Mouse (Mus musculus) neural tube, embryonic 11.5 days (tissue): ENCODE measurements around the gene Gm3646. TPM values are rescaled to one million over a fixed set of nuclear protein-coding genes. Genes with fewer than 3 reads are reported as not detected.
A peak's percentile ranks its signal among the peaks of the same experiment; 100 is the strongest.

ENCODE experiments used
- ATAC-seq: fragments of 200-750 bp; cut with Nextera tagmentation; 2 replicates; pipeline ENCODE4 v1.8.0; 2017; ENCODE audit warnings: moderate number of reproducible peaks, mild to moderate bottlenecking, moderate TSS enrichment, moderate library complexity; ENCODE audit not compliant: insufficient read depth, low FRiP score, low TSS enrichment
- DNase-seq: peaks from one replicate; pipeline ENCODE4 v3.0.0-alpha.2; 2015; ENCODE audit warnings: low spot score
- H3K27ac ChIP-seq: fragments of 300-500 bp; sonication (generic); 2 replicates; pipeline ENCODE4 v1.5.1; 2014; ENCODE audit warnings: low read depth, mild to moderate bottlenecking, low read length
- H3K27me3 ChIP-seq: fragments of 300-500 bp; sonication (generic); 2 replicates; pipeline ENCODE4 v1.6.1; 2014; ENCODE audit warnings: mild to moderate bottlenecking, low read length, mixed read lengths; ENCODE audit not compliant: control insufficient read depth, insufficient read depth
- H3K36me3 ChIP-seq: fragments of 300-500 bp; sonication (generic); 2 replicates; pipeline ENCODE4 v1.6.1; 2014; ENCODE audit warnings: mild to moderate bottlenecking, low read length, moderate library complexity, mixed read lengths; ENCODE audit not compliant: control insufficient read depth, insufficient read depth
- H3K4me1 ChIP-seq: fragments of 300-500 bp; sonication (generic); 2 replicates; pipeline ENCODE4 v1.6.1; 2014; ENCODE audit warnings: low read length, mixed read lengths; ENCODE audit not compliant: control insufficient read depth, insufficient read depth
- H3K4me2 ChIP-seq: fragments of 300-500 bp; sonication (generic); 2 replicates; pipeline ENCODE4 v1.6.1; 2014; ENCODE audit warnings: low read depth, mild to moderate bottlenecking, moderate library complexity
- H3K4me3 ChIP-seq: fragments of 300-500 bp; sonication (generic); 2 replicates; pipeline ENCODE4 v1.5.1; 2014; ENCODE audit warnings: low read depth, low read length
- H3K9ac ChIP-seq: fragments of 300-500 bp; sonication (generic); 2 replicates; pipeline ENCODE4 v1.6.1; 2014; ENCODE audit warnings: mild to moderate bottlenecking, low read length
- H3K9me3 ChIP-seq: fragments of 300-500 bp; sonication (generic); 2 replicates; pipeline ENCODE4 v1.6.1; 2016; ENCODE audit warnings: low read length; ENCODE audit not compliant: control insufficient read depth
- WGBS: fragments of 180-500 bp; shearing (Covaris S2); extraction: QIAGEN DNeasy Blood & Tissue Kit; methylation state at CpG from one replicate; pipeline ENCODE4 v1.1.7; 2014; 5-methylcytosine and 5-hydroxymethylcytosine counted together
- polyA plus RNA-seq: library from polyadenylated mRNA; unstranded; fragments of >200 nt; fragmentation: Nextera tagmentation; extraction: Ambion mirVana; gene quantifications from 2 replicates; pipeline ENCODE4 v1.2.1, GENCODE M21; 2014

Gm3646 gene
- polyA plus RNA-seq, 1 experiment from 2014 or later, result not detected

DNA sequence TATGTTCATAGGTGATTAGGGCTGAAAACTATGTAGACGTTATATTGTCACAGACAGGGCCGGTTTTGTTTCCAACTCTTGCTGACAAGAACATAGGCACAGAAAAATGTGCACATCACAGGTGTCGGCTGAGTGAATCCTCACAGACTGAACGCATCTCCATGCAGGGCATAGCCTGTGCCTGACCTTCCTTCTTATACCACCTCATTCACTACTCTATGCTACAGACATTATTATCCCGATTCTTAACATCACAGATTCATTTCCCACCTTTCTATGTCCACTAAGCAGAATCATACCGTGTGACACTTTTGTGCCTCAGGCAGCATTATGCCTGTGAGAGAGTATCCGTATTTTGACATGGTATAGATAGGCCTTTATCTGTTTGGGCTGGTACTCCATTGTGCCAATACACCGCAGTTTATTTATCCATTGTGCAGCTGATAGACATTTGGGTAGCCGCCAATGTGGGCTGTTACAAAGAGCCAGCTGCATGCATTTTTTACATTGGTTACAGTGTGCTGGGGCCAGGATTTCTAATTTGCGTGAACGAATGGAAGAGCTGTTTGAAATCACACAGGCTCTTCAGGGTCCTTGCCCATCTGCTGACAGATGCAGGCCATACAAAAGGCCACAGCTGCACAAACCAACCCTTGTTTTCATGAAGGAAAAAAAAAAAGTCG lies 33.5 kb upstream of the Gm3646 start:
- Histone ChIP-seq H3K36me3 (no peaks in the 10 kb centered on the region), H3K27me3 (no peaks in the 10 kb centered on the region), H3K9ac (no peak overlapping the region), H3K4me2 (no peak overlapping the region), H3K27ac (peak overlapping the region; percentile 54; the same call in 1 of the 2 replicates), H3K4me1 (peaks cover 7% of the 10 kb centered on the region; the same call in 1 of the 2 replicates), H3K4me3 (no peak overlapping the region), H3K9me3 (no peaks in the 10 kb centered on the region)
- peak; percentile 93 for ATAC-seq
- DNase-seq, result peak; percentile 74
- 53% methylated on average over 12 of the region's 12 CpGs for WGBS

DNA sequence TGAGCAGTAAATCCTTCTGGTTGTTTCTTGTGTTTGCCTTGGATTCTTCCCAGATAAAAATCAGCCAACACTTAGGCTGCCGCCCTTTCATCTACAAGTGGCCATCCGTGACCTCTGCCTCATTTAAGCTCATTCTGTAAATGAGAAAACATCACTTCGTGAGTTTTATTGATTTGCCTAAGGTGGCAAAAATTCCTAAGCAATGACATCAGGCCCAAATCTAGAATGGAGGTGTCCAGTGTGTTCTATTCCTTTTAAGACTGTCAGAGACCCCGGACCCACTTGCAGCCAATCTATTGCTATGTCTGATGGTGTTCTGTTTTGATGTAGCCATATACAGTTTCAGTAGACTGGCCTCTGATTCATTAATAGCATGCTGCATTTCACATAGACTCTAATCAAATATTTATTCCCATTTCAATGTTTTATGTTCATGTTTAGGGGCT lies 26.5 kb upstream of the Gm3646 start:
- Histone ChIP-seq H3K27ac (no peak overlapping the region), H3K4me3 (no peak overlapping the region), H3K36me3 (no peaks in the 10 kb centered on the region), H3K4me2 (no peak overlapping the region), H3K27me3 (no peaks in the 10 kb centered on the region), H3K9ac (no peak overlapping the region), H3K9me3 (no peaks in the 10 kb centered on the region), H3K4me1 (no peaks in the 10 kb centered on the region)
- 85% methylated on average over 4 of the region's 4 CpGs for WGBS
- no peak for ATAC-seq
- DNase-seq, result no peak

DNA sequence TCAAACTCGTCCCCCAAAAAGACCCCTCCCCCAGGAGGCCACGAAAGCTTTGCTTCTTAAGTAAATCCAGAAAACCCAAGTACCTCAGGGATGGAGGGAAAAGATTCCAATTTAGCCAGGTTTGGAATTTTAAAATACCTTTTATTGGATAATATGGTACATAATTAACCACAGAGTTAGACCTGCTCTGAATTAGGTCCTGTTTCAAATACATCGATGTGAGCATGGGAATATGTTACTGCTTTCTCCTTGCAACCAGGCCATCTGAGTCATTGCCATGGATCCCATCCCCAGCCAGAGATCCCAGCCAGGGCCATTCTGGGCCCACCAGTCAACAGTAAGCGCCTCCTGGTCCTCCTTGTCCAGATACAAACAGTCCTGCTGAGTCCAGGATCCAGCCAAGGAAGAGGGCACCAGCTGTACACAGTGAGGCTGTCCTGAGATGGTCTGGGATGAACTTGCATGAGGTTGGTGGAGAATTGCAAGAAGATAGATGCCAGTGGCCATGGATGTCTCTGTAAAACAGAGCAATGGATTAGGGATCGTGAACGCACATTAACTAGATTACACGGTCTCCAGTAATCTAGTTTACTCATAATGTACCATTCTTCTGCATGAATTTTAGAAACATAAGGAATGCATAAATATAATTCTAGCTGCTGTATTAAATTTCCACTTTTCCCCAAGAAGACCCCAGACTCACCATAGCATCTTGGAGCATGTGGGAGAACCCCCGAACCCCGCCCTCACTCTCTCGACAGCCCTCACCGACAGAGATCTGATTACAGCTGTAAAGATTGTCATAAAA lies 25.9 kb upstream of the Gm3646 start:
- no peaks in the 10 kb centered on the region for H3K4me1 ChIP-seq
- 80% methylated on average over 11 of the region's 11 CpGs for WGBS

DNA sequence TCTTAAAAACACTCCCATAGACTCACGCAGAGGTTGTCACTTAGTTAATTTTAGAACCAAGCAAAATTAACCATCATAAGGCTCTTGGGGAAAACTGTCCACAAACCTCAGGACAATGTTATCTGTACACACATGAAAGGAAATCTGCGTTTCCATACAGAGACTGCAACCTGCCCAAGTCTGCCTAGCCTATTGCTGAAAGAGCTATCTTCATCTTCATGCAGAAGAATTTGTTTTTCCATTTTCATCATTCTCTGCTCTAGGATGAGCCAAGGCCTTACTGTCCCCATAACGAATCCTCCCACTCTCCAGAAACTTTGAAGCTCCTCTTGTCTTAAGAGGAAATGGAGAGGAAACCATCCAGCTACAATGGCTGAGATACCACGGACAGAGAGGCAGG lies 19.8 kb upstream of the Gm3646 start:
- DNase-seq, result no peak
- Histone ChIP-seq H3K27ac (no peak overlapping the region), H3K4me2 (no peak overlapping the region), H3K4me3 (no peak overlapping the region), H3K4me1 (no peaks in the 10 kb centered on the region), H3K36me3 (no peaks in the 10 kb centered on the region), H3K9ac (no peak overlapping the region), H3K27me3 (no peaks in the 10 kb centered on the region), H3K9me3 (no peaks in the 10 kb centered on the region)
- no peak for ATAC-seq
- 87% methylated on average over 4 of the region's 4 CpGs for WGBS

More for the DNA sequence above, 25.9 kb upstream of the Gm3646 start:
- Histone ChIP-seq H3K9ac (no peak overlapping the region), H3K27ac (no peak overlapping the region), H3K4me3 (no peak overlapping the region), H3K27me3 (no peaks in the 10 kb centered on the region), H3K9me3 (no peaks in the 10 kb centered on the region), H3K4me2 (no peak overlapping the region), H3K36me3 (no peaks in the 10 kb centered on the region)
- no peak for DNase-seq
- ATAC-seq, result no peak

DNA sequence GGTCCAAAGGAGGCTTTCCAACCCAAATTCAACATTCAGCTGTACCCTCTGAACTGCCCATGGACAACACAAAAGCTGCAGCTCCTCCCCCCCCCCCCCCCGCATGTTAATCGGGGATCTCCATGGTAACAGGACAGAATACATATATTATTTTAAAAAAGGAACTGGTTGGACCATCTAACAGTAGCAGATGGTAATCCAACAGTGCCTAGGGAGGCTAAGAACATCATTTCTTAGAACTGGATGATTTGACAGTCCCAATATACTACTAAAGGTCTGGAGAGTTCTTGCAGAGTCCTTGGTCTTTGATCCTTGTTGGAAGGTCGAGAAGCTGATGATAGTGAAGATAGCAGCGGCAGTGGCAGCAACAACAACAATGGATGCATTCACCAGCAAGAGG lies 19.1 kb upstream of the Gm3646 start:
- H3K9ac ChIP-seq, result no peak overlapping the region
- no peaks in the 10 kb centered on the region for H3K9me3 ChIP-seq
- no peaks in the 10 kb centered on the region for H3K27me3 ChIP-seq
- H3K4me3 ChIP-seq, result no peak overlapping the region
- no peak for ATAC-seq
- no peak overlapping the region for H3K27ac ChIP-seq
- no peaks in the 10 kb centered on the region for H3K4me1 ChIP-seq
- H3K4me2 ChIP-seq, result no peak overlapping the region
- WGBS, result 61% methylated on average over 4 of the region's 4 CpGs
- no peak for DNase-seq
- H3K36me3 ChIP-seq, result no peaks in the 10 kb centered on the region

DNA sequence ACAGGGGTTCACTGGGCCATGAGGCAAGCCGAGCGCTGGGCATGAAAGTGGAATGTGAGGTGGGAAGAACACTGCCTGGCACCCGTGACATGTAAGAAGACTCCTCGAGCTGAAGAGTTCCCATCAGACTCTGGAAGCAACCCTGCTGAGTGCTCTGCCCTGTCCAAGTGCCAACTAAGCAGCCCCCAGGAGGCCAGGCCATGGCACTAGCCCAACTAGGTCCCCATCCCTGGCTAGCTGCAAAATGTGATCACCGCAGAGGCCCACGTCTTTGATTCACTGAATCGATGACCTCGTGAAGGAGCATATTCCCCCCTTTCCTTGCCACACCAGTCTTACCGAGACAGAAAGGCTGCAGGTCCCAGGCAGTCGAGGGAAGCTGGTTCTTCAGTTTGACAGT lies 14.5 kb upstream of the Gm3646 start:
- Histone ChIP-seq H3K4me3 (no peak overlapping the region), H3K4me1 (no peaks in the 10 kb centered on the region), H3K36me3 (no peaks in the 10 kb centered on the region), H3K4me2 (no peak overlapping the region), H3K9ac (no peak overlapping the region), H3K9me3 (no peaks in the 10 kb centered on the region), H3K27ac (no peak overlapping the region), H3K27me3 (no peaks in the 10 kb centered on the region)
- WGBS, result 80% methylated on average over 10 of the region's 10 CpGs
- no peak for ATAC-seq
- DNase-seq, result no peak

DNA sequence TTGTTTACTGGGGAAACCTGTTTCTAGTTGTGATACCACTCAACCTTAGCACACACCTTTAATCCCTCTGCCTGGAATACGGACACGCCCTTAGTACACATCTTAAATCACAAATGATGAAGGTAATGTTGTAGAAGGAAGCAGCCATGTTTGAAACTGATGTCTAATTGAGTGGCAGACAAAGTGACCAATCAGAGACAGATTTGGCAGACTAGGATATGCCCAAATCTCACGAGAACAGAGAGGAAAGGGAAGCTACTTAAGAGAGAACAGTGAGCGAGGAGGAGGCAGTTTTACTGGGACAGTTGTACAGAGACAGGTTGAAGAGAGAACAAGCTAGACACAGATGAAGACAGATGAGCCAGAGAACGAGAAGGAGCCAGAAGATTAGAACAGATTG lies 10.6 kb upstream of the Gm3646 start:
- DNase-seq, result no peak
- no peaks in the 10 kb centered on the region for H3K4me1 ChIP-seq
- WGBS, result 90% methylated on average over 5 of the region's 5 CpGs

DNA sequence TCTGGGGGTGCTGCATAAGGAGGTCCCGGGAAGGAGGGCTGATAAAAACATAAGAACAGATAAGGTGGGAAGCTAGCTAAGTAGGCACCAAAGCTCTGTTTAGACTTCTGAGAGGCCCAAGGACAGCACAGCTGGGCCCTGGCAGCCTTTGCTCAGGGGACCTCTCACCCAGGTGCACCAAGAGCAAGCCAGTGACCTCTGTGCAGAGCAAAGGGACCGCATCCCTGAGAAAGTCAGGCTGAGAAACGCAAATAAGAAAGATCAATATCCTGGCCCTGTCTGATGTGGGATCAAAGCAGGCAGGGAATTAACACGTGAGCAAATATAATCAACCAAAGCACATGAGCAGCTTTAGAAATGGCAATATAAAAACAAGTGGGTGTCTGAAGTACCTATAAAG lies 7.9 kb upstream of the Gm3646 start:
- H3K27me3 ChIP-seq, result no peaks in the 10 kb centered on the region
- no peak overlapping the region for H3K4me3 ChIP-seq
- no peaks in the 10 kb centered on the region for H3K36me3 ChIP-seq
- no peak overlapping the region for H3K9ac ChIP-seq
- no peak overlapping the region for H3K4me2 ChIP-seq
- no peak for ATAC-seq
- H3K9me3 ChIP-seq, result no peaks in the 10 kb centered on the region
- 80% methylated on average over 4 of the region's 4 CpGs for WGBS
- no peak overlapping the region for H3K27ac ChIP-seq
- no peak for DNase-seq
- H3K4me1 ChIP-seq, result no peaks in the 10 kb centered on the region

More for the DNA sequence above, 10.6 kb upstream of the Gm3646 start:
- no peak overlapping the region for H3K27ac ChIP-seq
- no peak overlapping the region for H3K4me3 ChIP-seq
- H3K36me3 ChIP-seq, result no peaks in the 10 kb centered on the region
- H3K4me2 ChIP-seq, result no peak overlapping the region
- no peak overlapping the region for H3K9ac ChIP-seq
- no peak for ATAC-seq
- no peaks in the 10 kb centered on the region for H3K9me3 ChIP-seq
- no peaks in the 10 kb centered on the region for H3K27me3 ChIP-seq

DNA sequence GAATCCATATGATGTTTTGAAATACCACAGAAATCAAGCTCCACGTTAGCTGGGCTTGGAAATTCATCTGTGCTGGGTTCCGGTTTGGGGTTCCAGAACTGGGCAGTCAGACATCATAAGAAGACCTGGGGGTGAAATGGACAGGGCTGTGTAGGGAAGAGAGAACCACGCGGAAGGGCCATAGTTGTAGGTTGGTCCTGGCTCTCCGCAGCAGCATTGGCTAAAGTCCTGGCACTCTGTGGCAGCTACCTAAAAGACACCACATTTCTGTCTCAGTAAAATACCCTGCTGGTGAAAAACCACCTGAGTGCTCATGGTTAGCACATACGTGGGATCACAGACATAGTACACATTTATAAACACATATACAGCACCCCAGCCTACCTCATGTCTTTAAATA lies 343 bp downstream of the Gm3646 start:
- no peaks in the 10 kb centered on the region for H3K27me3 ChIP-seq
- H3K36me3 ChIP-seq, result no peaks in the 10 kb centered on the region
- H3K9ac ChIP-seq, result no peak overlapping the region
- 91% methylated on average over 6 of the region's 6 CpGs for WGBS
- DNase-seq (no peak), ATAC-seq (no peak)
- H3K4me3 ChIP-seq, result no peak overlapping the region
- no peak overlapping the region for H3K4me2 ChIP-seq
- no peak overlapping the region for H3K27ac ChIP-seq
- H3K4me1 ChIP-seq, result no peaks in the 10 kb centered on the region
- H3K9me3 ChIP-seq, result no peaks in the 10 kb centered on the region
